Mouse (Mus musculus): Measurements from ENCODE around the gene Hydin. TPM values are rescaled to one million over a fixed set of nuclear protein-coding genes. Genes with fewer than 3 reads are reported as not detected.

Hydin gene
- total RNA-seq, 2 experiments from 2014 or later: not detected

- no peak for ATAC-seq (replicated peaks; ENCODE audit: low FRiP score, low TSS enrichment, poor library complexity, severe bottlenecking)
Observed at GRCm38 (mm10) chr8:110419711-110420110, 152.9 kb downstream of the Hydin start.

DNA sequence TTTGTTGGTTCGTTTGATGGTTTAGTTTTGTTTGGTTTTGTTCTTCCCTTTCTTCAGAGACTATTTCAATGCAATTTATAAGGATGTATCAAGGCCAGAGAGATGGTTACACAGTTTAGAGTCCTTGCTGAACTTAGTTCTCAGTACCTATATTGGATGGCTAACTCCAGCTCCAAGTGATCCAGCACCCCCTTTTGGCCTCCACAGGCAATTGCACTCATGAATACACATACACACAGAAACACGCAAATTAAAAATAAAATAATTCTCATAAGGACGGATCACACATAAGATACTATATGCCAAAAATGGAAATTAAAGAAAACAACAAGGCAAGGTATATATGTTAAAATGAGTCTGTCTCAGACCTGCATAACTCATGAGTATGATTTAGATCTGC is 153.4 kb downstream of the Hydin start:
- ATAC-seq (replicated peaks; ENCODE audit: low FRiP score, low TSS enrichment, poor library complexity, severe bottlenecking): no peak

GRCm38 (mm10) chr8:110424146-110424545 is 157.4 kb downstream of the Hydin start:
- no peak for ATAC-seq (replicated peaks; ENCODE audit: low FRiP score, low TSS enrichment, poor library complexity, severe bottlenecking)

GRCm38 (mm10) chr8:110431340-110431739 is 164.6 kb downstream of the Hydin start:
- no peak for ATAC-seq (replicated peaks; ENCODE audit: low FRiP score, low TSS enrichment, poor library complexity, severe bottlenecking)

GRCm38 (mm10) chr8:110440528-110440927 is 173.8 kb downstream of the Hydin start:
- no peak for ATAC-seq (replicated peaks; ENCODE audit: low FRiP score, low TSS enrichment, poor library complexity, severe bottlenecking)

GRCm38 (mm10) chr8:110444276-110444675 is 177.5 kb downstream of the Hydin start:
- ATAC-seq (replicated peaks; ENCODE audit: low FRiP score, low TSS enrichment, poor library complexity, severe bottlenecking): no peak

GRCm38 (mm10) chr8:110450463-110450862 is 183.7 kb downstream of the Hydin start:
- no peak for ATAC-seq (replicated peaks; ENCODE audit: low FRiP score, low TSS enrichment, poor library complexity, severe bottlenecking)

GRCm38 (mm10) chr8:110454466-110454865 is 187.7 kb downstream of the Hydin start:
- no peak for ATAC-seq (replicated peaks; ENCODE audit: low FRiP score, low TSS enrichment, poor library complexity, severe bottlenecking)

DNA sequence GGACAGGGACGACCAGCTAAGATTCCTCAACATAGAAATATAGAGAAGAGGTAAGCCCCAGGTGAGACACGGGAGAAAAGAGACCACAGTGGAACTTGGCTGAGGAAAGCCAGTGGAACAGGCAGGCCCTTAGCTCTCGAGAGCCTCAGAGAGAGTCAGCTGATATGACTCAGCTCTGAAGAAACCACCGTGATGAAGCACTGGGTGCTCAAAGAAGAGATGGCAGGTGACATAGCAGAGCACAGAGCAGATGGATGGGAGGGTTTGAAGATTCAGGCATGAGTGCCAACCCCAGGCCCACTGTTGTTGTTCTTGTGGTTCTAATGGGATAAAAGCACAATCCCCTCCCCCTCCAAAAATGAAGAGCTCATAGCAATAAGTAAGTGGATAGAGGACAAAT is 190.6 kb downstream of the Hydin start:
- no peak for ATAC-seq (replicated peaks; ENCODE audit: low FRiP score, low TSS enrichment, poor library complexity, severe bottlenecking)

DNA sequence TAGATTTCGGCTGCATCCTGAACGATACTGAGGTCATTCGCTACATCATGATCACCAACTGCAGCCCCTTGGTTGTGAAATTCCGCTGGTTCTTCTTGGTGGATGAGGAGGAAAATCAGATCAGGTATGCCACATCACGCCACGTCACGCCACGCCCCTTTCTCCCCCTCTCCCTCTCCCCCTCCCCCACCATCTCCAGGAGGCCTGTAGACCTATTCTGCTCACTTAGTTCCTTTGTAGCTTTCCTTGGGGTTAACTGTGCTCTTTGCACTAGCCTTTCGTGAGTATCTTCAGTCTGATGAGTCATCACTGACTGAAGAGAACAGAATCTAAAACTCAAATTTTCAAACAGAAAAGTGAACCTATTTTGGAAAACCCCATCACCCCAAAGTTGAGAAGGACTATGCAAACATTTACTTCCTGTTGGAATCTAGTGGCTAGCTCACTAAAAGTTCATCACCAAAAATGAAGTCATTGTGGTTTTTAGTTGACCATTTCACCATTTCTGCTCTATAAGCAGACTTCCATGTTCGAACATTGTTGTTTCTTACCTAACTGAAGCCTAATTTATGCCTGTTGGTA is 195.9 kb downstream of the Hydin start:
- ATAC-seq (replicated peaks; ENCODE audit: low FRiP score, low TSS enrichment, poor library complexity, severe bottlenecking): no peak

DNA sequence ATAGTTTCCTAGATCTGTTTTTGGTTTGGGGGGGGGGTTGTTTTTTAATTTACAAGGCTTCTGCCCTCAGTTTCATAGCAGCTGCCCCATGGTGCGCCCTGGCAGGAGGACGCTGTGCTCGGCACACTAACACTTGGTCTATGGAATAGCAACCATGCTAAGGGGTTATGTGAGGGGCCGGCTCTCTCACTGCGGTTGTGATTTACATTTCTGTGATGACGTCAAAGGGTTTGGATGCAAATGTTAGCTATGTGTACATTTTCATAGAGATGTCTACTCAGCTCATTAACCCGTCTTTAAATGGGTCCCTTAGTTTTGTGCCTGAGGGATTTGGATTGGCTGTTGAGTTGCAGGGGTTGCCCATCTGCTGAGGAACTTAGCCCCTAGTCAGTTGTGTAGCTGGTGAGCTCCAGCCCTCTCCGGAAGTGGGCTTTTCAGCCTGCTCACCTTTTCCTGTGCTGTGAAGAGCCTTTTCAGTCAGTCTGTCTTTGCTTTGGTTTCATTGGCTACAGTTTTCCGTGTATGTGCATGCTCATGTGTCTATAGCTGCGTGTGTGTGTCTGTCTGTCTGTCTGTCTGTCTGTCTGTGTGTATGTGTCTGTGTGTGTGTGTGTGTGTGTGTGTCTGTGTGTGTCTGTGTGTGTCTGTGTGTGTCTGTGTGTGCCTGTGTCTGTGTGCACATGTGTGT is 197.1 kb downstream of the Hydin start:
- ATAC-seq (replicated peaks; ENCODE audit: low FRiP score, low TSS enrichment, poor library complexity, severe bottlenecking): no peak

DNA sequence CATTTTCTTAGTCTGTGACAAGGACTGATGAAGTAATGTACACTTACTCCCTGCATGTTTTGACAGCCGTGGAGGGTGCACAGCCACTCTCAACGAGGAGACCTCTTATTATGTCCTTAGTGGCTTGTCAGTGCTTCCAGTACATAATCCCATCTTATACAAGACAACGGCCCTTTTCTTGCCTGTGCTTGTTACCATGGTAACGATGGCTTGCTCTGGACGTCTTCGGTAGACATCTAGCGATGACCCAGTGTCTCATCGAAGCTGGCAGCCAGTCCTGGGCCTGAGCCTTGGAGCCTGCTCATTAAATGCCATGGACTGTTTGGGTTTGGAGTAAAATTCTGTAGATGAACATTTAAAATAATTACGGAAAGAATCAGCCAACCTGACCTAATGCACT is 198.8 kb downstream of the Hydin start:
- no peak for ATAC-seq (replicated peaks; ENCODE audit: low FRiP score, low TSS enrichment, poor library complexity, severe bottlenecking)

DNA sequence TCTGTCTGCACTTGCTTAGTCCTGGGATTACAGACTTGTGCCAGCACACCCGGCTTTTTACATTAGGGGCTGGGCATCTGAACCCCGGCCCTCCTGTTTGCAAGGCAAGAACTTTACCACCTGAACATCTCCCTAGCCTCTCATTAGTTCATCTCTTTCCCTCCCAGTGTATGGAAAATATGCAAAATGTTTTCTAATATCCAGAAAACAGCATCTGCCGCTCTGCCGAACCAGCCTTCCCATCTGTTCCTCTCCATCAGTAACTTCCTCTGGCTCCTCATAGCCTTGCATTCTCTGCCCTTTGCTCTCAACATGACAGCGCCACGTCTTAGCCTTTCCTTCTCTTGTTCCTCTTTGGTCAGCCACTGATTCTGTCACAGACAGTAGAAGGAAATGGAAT is 210.5 kb downstream of the Hydin start:
- ATAC-seq (replicated peaks; ENCODE audit: low FRiP score, low TSS enrichment, poor library complexity, severe bottlenecking): no peak

DNA sequence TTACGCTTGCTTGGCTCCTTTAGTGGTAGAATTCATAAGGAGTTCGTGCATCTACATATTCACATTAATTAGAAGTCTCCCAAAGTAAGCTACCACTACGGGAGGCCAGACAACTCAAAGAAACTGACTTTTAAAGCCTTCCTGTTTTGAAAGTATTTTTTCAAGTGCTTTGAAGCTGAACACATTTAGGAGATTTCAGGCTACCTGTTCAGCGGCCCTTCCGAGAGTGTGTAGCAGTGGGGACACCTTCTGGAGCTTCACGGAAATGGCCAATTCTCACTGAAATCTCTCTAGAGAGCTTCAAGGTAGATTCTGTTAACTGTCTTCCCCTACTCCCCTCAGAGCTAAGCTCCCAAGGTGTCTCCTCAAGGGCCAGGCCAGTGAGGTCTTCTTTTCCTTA is 211.8 kb downstream of the Hydin start:
- no peak for ATAC-seq (replicated peaks; ENCODE audit: low FRiP score, low TSS enrichment, poor library complexity, severe bottlenecking)

- no peak for ATAC-seq (replicated peaks; ENCODE audit: low FRiP score, low TSS enrichment, poor library complexity, severe bottlenecking)
Observed at GRCm38 (mm10) chr8:110479401-110479800, 212.6 kb downstream of the Hydin start.

GRCm38 (mm10) chr8:110482275-110482674 is 215.5 kb downstream of the Hydin start:
- no peak for ATAC-seq (replicated peaks; ENCODE audit: low FRiP score, low TSS enrichment, poor library complexity, severe bottlenecking)

GRCm38 (mm10) chr8:110485234-110485633 is 218.5 kb downstream of the Hydin start:
- no peak for ATAC-seq (replicated peaks; ENCODE audit: low FRiP score, low TSS enrichment, poor library complexity, severe bottlenecking)

DNA sequence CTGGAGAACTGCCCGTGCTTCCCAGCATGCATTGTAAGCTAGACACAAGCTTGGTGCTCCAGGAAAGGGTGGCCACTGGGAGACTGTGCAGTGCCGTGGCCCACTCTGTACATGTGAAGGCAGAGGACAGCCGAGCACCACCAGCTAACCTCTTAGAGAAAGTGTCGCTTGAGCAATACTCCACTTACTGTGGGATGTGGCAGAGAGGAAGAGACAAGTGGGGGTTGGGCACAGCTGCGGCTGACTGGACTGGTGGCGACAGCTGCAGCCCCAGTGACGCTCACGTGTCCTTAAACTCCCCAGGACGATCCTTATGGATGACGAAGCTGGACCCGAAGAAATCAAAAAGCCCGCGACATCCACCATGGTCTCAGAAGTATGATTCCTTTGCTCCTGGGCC is 219.2 kb downstream of the Hydin start:
- ATAC-seq (replicated peaks; ENCODE audit: low FRiP score, low TSS enrichment, poor library complexity, severe bottlenecking): no peak

- no peak for ATAC-seq (replicated peaks; ENCODE audit: low FRiP score, low TSS enrichment, poor library complexity, severe bottlenecking)
Observed at GRCm38 (mm10) chr8:110487644-110488043, 220.9 kb downstream of the Hydin start.

GRCm38 (mm10) chr8:110489344-110489743 is 222.6 kb downstream of the Hydin start:
- ATAC-seq (replicated peaks; ENCODE audit: low FRiP score, low TSS enrichment, poor library complexity, severe bottlenecking): no peak

DNA sequence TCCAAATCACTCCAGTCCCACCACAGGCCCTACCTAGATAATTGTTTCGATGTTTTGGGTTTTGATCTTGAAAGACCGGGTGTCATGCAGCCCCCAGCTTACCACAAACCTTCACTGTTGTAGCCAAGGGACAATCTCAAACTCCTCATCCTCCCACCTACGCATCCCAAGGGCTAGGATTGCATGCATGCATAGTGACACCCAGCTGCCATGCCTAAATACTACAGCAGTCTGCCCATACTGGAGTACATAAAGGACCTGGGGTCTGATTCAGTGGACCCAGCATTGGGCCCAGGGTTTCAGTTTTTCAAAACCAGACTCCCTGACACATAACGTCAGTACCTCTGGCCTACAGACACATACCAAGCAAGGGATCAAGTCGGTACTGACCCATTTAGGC is 224.3 kb downstream of the Hydin start:
- no peak for ATAC-seq (replicated peaks; ENCODE audit: low FRiP score, low TSS enrichment, poor library complexity, severe bottlenecking)
